Mouse (Mus musculus) forebrain, embryonic 11.5 days (tissue): Measurements from ENCODE around the gene Chmp5. TPM values are rescaled to one million over a fixed set of nuclear protein-coding genes. Genes with fewer than 3 reads are reported as not detected.
"Not testable (repeated sequence)": the region's sequence is repeated elsewhere in the genome, so short reads cannot be mapped to it uniquely, and the experiment has no call there.

Experiments
- ATAC-seq: fragments of 200-750 bp; cut with Nextera tagmentation; replicated peaks from 2 replicates; pipeline ENCODE4 v1.8.0; 2017; ENCODE audit warnings: moderate TSS enrichment; ENCODE audit not compliant: low FRiP score
- DNase-seq: peaks from one replicate; pipeline ENCODE4 v3.0.0-alpha.2; 2017; ENCODE audit warnings: low spot score
- H3K27ac ChIP-seq: fragments of 300-500 bp; sonication (generic); 2 replicates; pipeline ENCODE4 v1.5.1; 2014; ENCODE audit warnings: low read depth, low read length
- H3K27me3 ChIP-seq: fragments of 300-500 bp; sonication (generic); 2 replicates; pipeline ENCODE4 v1.6.1; 2014; ENCODE audit warnings: mild to moderate bottlenecking, low read length, mixed read lengths; ENCODE audit not compliant: control insufficient read depth, insufficient read depth
- H3K36me3 ChIP-seq: fragments of 300-500 bp; sonication (generic); 2 replicates; pipeline ENCODE4 v1.6.1; 2014; ENCODE audit warnings: mild to moderate bottlenecking, low read length, moderate library complexity, mixed read lengths; ENCODE audit not compliant: control insufficient read depth, insufficient read depth
- H3K4me1 ChIP-seq: fragments of 300-500 bp; sonication (generic); replicated peaks from 2 replicates; pipeline ENCODE4 v1.6.1; 2014; ENCODE audit warnings: low read length, mixed read lengths; ENCODE audit not compliant: control insufficient read depth, insufficient read depth
- H3K4me2 ChIP-seq: fragments of 300-500 bp; sonication (generic); 2 replicates; pipeline ENCODE4 v1.6.1; 2014; ENCODE audit warnings: low read depth, mild to moderate bottlenecking, low read length, moderate library complexity, mixed read lengths; ENCODE audit not compliant: severe bottlenecking
- H3K4me3 ChIP-seq: fragments of 300-500 bp; sonication (generic); 2 replicates; pipeline ENCODE4 v1.5.1; 2014; ENCODE audit warnings: low read depth, low read length
- H3K9ac ChIP-seq: fragments of 300-500 bp; sonication (generic); 2 replicates; pipeline ENCODE4 v1.6.1; 2014; ENCODE audit warnings: low read length
- H3K9me3 ChIP-seq: fragments of 300-500 bp; sonication (generic); 2 replicates; pipeline ENCODE4 v1.6.1; 2016; ENCODE audit warnings: low read length, mixed read lengths; ENCODE audit not compliant: control insufficient read depth
- WGBS: fragments of 180-500 bp; shearing (Covaris S2); extraction: QIAGEN DNeasy Blood & Tissue Kit; methylation state at CpG from one replicate; pipeline ENCODE4 v1.1.7; 2014; 5-methylcytosine and 5-hydroxymethylcytosine counted together
- polyA plus RNA-seq: library from polyadenylated mRNA; unstranded; fragments of >200 nt; fragmentation: Nextera tagmentation; extraction: Ambion mirVana; gene quantifications from 2 replicates; pipeline ENCODE4 v1.2.1, GENCODE M21; 2014

Chmp5 gene
- polyA plus RNA-seq, 1 experiment from 2014 or later: 134 TPM

DNA sequence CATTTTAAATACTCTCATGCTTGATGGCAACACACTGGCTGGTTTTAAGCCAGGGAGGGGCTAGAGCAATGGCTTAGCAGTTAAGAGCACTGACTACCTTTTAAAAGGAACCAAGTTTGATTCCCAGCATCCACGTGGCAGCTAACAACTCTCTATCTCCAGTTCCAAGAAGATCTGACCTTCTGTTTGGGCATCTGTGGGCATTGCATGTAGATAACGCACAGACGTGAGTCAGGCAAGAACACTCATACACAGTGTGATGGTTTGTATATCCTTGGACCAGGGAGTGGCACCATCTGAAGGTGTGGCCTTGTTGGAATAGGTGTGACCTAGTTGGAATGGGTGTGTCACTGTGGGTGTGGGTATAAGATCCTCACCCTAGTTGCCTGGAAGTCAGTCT is 13.8 kb upstream of the Chmp5 start:
- not testable (repeated sequence) for H3K4me1 ChIP-seq, H3K9me3 ChIP-seq, DNase-seq, H3K27me3 ChIP-seq, ATAC-seq, H3K27ac ChIP-seq, H3K36me3 ChIP-seq, H3K4me3 ChIP-seq, H3K4me2 ChIP-seq, H3K9ac ChIP-seq
- 94% methylated on average over 3 of the region's 3 CpGs for WGBS

DNA sequence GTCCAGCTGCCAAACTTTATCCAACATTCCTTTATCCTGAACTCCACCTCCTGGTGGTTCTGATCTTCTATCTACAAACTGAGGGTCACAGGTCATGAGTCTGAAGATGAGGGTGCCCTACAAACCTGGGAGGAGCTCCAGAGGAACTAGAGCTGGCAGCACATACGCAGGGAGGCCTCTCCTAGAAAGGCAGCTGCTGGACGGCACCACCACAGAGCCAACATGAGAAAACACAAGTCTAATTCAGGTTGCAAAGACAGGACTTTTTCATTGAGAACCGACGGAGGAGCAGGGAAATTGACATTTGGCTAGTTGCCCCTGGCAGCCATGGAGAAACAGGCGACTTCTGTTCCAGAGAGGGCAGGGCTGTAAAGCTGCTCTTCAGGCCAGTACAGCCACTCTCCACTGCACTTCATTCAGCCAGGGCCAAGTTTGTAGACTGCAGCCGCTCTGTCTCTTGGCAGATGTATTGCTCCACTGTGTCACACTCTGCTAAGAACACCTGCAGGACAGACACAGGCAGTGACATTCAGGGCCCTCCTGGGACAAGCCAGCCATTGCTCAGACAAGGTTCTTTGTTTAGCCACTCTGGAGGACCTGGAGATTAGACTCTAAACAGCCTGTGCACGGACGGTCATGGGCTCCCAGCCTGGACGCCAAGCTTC is 11.9 kb upstream of the Chmp5 start:
- no peak for ATAC-seq
- peaks cover 19% of the 10 kb centered on the region for H3K36me3 ChIP-seq

DNA sequence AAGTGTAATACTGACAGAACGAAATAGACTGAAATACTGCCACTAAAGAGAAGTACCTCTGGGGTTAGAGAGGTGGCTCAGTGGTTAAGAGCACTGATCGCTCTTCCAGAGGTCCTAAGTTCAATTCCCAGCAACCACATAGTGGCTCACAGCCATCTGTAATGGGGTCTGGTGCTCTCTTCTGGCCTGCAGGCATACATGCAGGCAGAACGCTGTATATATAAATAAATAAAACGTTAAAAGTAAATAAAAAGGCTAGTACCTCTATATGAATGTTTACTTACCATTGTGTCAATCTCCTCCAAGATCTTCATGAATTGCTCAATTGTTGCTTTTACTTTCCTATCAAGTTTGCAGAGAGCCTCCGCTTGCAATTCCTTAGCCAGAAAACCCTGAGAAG is 9.4 kb upstream of the Chmp5 start:
- Histone ChIP-seq H3K27ac (no peak overlapping the region), H3K9ac (no peak overlapping the region), H3K27me3 (no peaks in the 10 kb centered on the region), H3K4me3 (no peak overlapping the region), H3K9me3 (no peaks in the 10 kb centered on the region; the same call in 1 of the 2 replicates), H3K4me2 (no peak overlapping the region), H3K4me1 (no peaks in the 10 kb centered on the region), H3K36me3 (peaks cover 28% of the 10 kb centered on the region)
- WGBS: 94% methylated on average over 5 of the region's 5 CpGs
- DNase-seq: no peak
- no peak for ATAC-seq

More for the DNA sequence above, 11.9 kb upstream of the Chmp5 start:
- H3K27me3 ChIP-seq: no peaks in the 10 kb centered on the region
- H3K9ac ChIP-seq: no peak overlapping the region
- DNase-seq: no peak
- no peaks in the 10 kb centered on the region; the same call in 1 of the 2 replicates for H3K9me3 ChIP-seq
- no peaks in the 10 kb centered on the region for H3K4me1 ChIP-seq
- H3K4me2 ChIP-seq: no peak overlapping the region
- no peak overlapping the region for H3K4me3 ChIP-seq
- H3K27ac ChIP-seq: no peak overlapping the region
- 90% methylated on average over 9 of the region's 9 CpGs for WGBS

DNA sequence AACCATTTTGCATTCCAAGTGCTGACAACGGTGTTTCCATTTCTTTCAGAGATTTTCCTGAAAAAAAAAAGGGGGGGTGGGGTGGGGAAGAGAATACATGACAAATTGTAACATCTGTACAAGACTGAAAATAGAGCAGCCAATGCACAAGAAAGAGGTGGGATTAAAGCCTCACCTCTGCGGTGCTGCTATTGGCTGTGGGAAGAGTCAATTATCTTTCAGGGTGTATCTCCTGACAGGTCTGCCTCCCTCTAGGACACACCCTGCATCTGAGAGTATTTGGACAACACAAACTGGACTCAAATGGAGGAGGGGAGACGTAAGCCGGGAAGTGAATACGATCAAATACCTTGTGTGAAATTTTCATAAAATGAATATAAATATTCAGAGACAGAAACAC is 4.6 kb upstream of the Chmp5 start:
- Histone ChIP-seq H3K27me3 (no peaks in the 10 kb centered on the region), H3K9me3 (no peaks in the 10 kb centered on the region; the same call in 1 of the 2 replicates), H3K4me1 (no peaks in the 10 kb centered on the region; the same call in 1 of the 2 replicates), H3K4me3 (no peak overlapping the region), H3K27ac (no peak overlapping the region), H3K4me2 (no peak overlapping the region), H3K36me3 (peaks cover 25% of the 10 kb centered on the region), H3K9ac (no peak overlapping the region)
- DNase-seq (no peak), ATAC-seq (no peak)
- WGBS: 94% methylated on average over 5 of the region's 5 CpGs

DNA sequence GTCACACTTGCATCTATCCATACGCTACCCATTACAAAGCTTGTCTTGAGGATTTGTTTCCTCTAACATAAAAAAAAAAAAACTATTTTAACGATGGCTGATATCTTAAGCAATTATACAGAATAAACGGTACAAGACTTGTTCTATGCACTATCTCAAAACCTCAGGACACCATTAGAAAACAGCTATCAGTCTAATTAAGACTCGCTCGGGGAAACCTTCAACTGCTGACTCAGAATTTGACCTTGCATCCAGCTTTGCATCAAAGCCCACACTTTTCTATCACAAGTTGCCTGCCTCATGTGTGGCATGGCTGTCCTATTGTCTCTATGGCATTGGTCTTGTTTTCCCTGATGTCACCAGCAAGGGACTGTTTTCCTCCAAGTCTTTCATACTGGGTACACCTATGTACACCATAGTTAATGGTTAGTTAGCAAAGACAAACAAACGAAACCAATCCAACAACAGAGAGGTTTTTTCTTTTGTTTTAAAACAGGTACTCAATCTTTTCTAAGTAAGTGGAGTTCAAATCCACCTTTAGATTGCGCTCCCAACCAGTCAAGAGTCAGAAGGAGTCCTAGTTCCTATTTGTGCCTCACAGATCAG is 1.6 kb upstream of the Chmp5 start:
- Histone ChIP-seq H3K4me2 (peak overlapping the region; percentile 71), H3K36me3 (peaks cover 8% of the 10 kb centered on the region), H3K9ac (peak overlapping the region; percentile 94), H3K27ac (no peak overlapping the region), H3K9me3 (no peaks in the 10 kb centered on the region), H3K27me3 (no peaks in the 10 kb centered on the region), H3K4me3 (peak overlapping the region; percentile 84), H3K4me1 (no peaks in the 10 kb centered on the region; the same call in 1 of the 2 replicates)
- DNase-seq (no peak), ATAC-seq (no peak)
- 88% methylated on average over 7 of the region's 7 CpGs for WGBS

DNA sequence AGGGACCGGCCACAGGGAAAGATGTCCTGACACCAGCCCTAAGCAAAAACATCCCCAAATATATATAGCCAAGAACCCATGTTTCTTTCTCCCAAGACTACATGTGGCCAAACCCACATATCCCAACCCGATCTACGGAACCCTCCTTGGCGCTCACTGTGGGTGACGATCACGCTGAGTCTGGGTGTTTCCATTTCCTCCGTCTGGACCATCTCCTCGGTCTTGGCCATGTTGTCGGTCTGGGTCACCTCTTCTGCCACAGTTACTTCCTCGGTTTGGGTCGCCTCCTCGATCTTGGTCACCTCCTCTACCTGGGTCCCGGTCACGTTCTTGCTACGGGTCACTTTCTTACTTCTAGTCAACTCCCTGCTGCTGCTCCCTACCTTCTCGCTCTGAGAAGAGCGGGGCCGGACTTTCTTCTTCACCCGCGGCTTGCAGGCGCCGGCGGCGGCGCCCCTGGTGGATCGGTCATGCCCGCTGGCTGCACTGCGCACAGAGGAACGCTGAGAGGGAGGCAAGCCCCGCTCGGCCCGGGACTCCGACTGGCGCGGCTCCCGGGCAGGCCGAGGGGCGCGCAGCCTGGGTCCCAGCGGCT is 545 bp upstream of the Chmp5 start:
- ATAC-seq (no peak; the same call in 1 of the 2 replicates), DNase-seq (no peak)
- Histone ChIP-seq H3K4me3 (peak overlapping the region; percentile 84), H3K36me3 (peaks cover 5% of the 10 kb centered on the region; the same call in 1 of the 2 replicates), H3K4me1 (no peaks in the 10 kb centered on the region; the same call in 1 of the 2 replicates), H3K4me2 (peak overlapping the region; percentile 71), H3K27ac (peak overlapping the region; percentile 66), H3K27me3 (no peaks in the 10 kb centered on the region), H3K9ac (peak overlapping the region; percentile 94), H3K9me3 (no peaks in the 10 kb centered on the region)
- under 1% methylated on average over 40 of the region's 40 CpGs for WGBS

DNA sequence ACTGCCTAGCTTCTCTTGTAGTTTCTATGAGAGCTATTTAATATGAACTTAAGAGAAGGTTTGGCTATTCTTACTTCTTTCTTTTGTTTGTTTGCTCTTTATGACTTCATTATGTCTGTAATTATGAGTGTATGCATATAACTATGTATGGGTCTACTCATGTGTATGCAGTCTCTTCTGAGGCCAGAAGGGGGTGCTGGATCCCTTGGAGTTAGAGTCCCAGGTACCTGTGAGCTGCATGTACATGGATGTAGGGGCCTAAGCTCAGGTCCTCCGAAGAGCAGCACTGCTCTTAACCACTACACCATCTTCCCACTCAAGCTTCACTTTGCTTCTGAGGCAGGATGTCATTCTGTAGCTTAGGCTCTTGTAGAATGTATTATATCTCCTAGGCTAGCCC is 5.3 kb downstream of the Chmp5 start:
- Histone ChIP-seq H3K36me3 (peaks cover 7% of the 10 kb centered on the region; the same call in 1 of the 2 replicates), H3K9ac (no peak overlapping the region), H3K4me1 (no peaks in the 10 kb centered on the region), H3K4me2 (no peak overlapping the region), H3K4me3 (no peak overlapping the region), H3K27ac (no peak overlapping the region), H3K9me3 (no peaks in the 10 kb centered on the region), H3K27me3 (no peaks in the 10 kb centered on the region)
- 81% methylated on average over 1 of the region's 1 CpGs for WGBS
- no peak for ATAC-seq
- no peak for DNase-seq

DNA sequence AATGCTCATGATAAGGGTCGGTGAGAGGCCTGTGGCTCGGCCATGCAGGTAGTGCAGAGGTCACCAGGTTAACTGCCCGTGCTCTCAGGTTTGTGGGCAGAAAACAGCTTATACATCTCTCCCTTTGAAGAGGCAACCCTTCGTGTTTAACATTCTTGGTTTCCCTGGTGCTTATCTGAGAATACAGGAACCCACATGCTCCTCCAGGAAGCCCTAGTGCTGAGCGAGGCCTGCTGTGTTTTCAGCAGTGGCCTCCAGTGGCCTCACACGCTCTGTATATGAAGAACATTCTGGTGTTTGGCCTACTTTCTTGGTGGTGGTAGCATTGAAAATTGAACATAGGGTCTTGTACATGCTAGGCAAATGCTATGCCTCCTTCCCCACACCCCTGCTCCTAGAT is 7.7 kb downstream of the Chmp5 start:
- ATAC-seq (no peak), DNase-seq (no peak)
- no peaks in the 10 kb centered on the region for H3K4me1 ChIP-seq
- no peak overlapping the region for H3K4me2 ChIP-seq
- peaks cover 8% of the 10 kb centered on the region; the same call in 1 of the 2 replicates for H3K36me3 ChIP-seq
- H3K27me3 ChIP-seq: no peaks in the 10 kb centered on the region
- H3K27ac ChIP-seq: no peak overlapping the region
- no peak overlapping the region for H3K9ac ChIP-seq
- WGBS: 93% methylated on average over 6 of the region's 6 CpGs
- no peak overlapping the region for H3K4me3 ChIP-seq
- no peaks in the 10 kb centered on the region for H3K9me3 ChIP-seq
